Mouse (Mus musculus): ENCODE results near the gene Fmo6.
A peak's percentile ranks its signal among the peaks of the same experiment; 100 is the strongest.

Fmo6 gene

GRCm38 (mm10) chr1:162914932-162915556 is 22.3 kb downstream of the Fmo6 start:
- no peak for DNase-seq (ENCODE audit: low read depth, low spot score)

- no peak for DNase-seq (ENCODE audit: low read depth, low spot score)
Observed at GRCm38 (mm10) chr1:162912085-162912484, 25.2 kb downstream of the Fmo6 start.

GRCm38 (mm10) chr1:162901879-162902278 is 35.4 kb downstream of the Fmo6 start:
- no peak for DNase-seq (ENCODE audit: low read depth, low spot score)

GRCm38 (mm10) chr1:162897838-162898811 is 39.2 kb downstream of the Fmo6 start, which contains the start of gene Fmo2:
Gene Fmo2, minus strand, starts transcription at chr1:162898726.
- DNase-seq (ENCODE audit: low read depth, low spot score): no peak

- DNase-seq (ENCODE audit: low read depth, low spot score): peak; percentile 43
Observed at GRCm38 (mm10) chr1:162895900-162896299, 41.4 kb downstream of the Fmo6 start.

DNA sequence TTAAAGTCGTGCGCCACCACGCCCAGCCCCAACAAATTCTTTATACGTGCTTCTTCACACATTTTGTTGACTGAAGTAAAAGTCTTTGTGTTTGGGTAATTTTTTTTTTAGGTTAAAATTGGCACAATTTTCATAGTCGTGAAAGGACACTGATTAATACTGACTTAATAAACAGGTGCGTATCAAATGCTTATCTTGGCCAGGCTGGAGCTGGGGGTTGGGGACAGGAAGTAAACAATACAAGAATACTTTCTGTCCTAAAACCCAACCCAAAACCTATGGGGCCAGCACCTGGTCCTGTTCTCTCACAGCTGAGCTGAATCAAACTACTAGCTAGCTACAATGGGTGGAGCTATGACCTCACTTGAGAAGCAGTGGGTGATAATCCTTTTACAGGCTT is 44.3 kb downstream of the Fmo6 start:
- no peak for DNase-seq (ENCODE audit: low read depth, low spot score)

GRCm38 (mm10) chr1:162891980-162892451 is 45.3 kb downstream of the Fmo6 start:
- no peak for DNase-seq (ENCODE audit: low read depth, low spot score)

GRCm38 (mm10) chr1:162888646-162889045 is 48.7 kb downstream of the Fmo6 start:
- no peak for DNase-seq (ENCODE audit: low read depth, low spot score)

DNA sequence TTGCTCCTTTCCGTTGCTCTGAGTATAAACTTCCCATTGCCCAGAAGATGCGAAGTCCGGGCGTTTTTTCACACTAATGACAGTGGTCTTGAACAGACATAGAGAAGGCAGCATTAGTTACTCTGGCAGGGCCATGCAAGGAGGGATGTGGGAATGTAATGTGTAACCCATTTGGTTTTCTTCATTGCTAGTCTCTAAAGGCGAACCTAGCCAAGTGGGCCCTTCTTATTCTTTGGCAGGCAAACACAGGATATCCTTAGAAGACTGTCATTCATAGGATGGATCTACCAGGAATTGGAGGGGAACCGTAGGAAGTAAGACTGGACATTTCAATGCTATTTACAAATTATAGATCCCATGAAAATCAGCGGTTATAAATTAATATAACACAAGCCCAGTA is 49.7 kb downstream of the Fmo6 start:
- DNase-seq (ENCODE audit: low read depth, low spot score): no peak

DNA sequence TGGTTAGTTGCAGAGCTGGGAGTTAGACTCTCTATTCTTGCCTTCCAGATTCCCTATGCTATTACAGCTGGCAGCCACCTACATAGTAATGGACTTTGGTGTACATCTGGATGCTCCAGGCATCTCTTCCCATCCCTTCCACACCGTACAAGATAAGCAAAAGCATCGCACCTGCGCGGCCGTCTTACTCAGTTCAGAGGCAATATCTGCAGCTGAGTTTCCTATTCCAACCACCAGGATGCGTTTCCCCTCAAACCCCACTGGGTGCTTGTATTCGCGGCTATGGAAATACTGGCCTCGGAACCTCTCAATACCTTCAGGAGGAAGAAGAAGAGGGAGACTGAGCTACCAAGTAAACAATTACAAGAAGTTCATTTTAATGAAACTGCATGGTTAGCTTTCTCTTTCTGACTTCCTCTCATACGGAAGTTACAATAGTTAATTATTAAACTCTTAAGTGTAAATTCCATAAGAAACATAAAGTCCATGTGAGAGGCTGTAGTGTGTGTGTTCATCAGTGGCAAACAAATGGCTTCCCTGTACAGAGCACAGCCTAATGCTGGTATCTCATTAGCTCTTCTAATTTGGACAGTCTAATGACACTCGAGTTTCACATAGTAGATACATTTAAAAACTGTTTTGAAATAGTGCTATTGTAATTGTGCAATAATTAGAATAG is 51.0 kb downstream of the Fmo6 start:
- DNase-seq (ENCODE audit: low read depth, low spot score): no peak

DNA sequence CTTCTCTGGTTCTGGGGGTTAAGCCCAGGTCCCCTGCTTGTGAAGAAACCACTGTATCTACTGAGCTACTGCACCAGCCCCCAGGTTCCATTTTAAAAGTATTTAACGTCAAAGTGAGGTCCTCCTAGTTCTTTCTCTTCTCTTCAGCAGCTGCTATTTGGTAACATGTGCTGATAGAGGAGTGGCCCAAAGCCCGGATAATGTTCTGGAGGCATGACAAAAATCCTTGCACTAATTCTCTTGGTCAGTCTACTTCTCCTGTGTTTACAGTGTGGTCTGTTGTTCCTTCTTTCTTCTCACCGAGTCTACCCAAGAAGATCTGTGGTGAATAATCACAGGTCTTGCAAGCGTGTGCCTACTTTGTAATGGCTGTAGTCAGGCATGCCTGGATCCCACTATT is 54.6 kb downstream of the Fmo6 start:
- no peak for DNase-seq (ENCODE audit: low read depth, low spot score)

DNA sequence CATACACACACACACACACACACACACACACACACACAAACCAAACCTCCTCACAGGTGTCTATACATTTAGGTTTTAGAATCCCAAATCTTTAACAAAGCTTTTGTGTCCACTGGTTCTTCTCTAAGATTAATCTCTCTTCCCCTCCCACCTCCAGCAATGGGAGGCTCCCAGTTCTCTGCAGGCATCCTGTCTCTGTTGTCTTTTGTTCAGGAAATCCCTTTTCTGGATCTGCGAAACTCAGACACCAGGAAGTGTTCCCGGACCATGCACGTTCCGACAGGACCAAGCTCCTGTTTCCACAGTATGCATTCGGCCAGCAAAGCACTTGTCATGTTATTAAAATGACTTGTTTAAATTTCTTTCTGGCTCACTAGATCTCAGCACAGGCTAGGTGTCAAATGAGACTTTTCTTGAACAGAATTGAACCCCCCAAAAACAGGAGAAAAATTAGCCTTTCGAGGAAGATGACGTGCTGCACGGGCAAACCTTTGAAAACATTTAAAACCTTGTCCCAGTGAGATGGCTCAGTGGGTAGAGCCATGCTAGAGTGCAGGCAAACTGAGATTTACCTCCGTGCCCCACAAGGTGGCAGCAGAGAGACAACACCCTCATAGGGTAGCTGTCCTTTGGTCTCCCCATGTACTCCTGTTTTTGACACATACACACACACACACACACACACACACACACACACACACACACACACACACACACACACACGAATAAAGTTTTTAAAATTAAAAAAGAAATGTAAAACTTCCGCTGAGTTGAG is 57.5 kb downstream of the Fmo6 start:
- DNase-seq (ENCODE audit: low read depth, low spot score): peak; percentile 56

DNA sequence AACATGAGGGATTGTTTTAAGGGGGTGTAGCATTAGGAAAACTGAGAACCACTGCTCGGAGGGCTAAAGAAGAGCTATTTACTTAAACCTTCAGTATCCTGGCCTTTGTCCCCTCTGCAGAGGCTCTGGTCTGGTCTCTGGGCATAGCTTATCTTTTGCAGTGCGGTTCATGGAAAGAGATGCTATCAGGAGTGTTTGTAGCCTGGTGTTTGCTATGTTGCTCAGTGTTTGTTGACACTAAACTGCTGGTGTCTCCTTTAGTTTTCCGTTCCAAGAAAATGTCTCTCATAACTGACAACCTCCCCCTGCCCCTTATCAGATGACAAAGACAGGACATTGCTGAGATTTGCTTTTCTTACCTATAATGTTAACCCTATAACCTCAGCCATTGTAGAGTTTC is 62.2 kb downstream of the Fmo6 start:
- no peak for DNase-seq (ENCODE audit: low read depth, low spot score)

- DNase-seq (ENCODE audit: low read depth, low spot score): no peak
Observed at GRCm38 (mm10) chr1:162871701-162872311, 65.5 kb downstream of the Fmo6 start.

GRCm38 (mm10) chr1:162870978-162871377 is 66.3 kb downstream of the Fmo6 start:
- no peak for DNase-seq (ENCODE audit: low read depth, low spot score)

DNA sequence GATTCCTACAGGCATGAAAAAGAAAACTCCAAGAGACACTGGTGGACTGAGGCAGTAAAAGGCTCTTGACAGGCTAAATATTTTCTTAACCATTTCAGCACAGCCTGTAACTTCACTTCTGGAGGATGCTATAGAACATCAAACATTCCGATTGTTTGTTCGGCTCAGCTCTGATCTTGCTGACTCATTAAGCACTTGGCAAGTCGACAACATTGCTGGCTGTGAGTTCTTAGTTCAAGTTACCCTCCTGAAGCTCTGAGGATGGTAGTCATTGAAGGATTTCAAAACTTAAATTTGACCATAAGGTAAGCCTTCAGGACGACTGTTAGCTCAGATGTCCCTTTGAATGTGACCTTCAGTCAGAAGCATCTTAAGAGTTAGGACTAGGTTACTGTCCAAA is 69.9 kb downstream of the Fmo6 start:
- DNase-seq (ENCODE audit: low read depth, low spot score): no peak

All from A20 (cell line).